Mouse (Mus musculus): ENCODE measurements at regions not wholly inside any gene's neighbourhood (a gene's known extent, or its start where the extent isn't known, plus 50 kb on each side); places are given as distances from the start of the nearest gene placed in this dataset.

DNA sequence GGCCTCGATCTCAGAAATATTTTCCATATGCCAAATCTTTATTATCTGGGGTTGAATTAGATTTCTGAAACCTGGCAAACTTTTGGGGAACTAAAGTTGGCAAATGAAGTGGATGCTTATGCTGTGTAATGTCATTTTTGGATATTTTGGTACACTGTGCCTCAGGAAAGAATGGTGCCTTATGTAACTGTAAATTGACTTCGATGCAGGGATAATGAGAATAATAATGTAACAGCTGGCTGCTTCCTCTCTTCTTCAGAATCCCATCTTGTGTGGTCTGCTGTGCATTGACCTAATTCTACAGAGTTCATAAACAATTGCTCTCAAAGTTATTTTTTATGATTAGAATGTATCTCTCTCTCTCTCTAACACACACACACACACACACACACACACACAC lies 545.6 kb downstream of the Tfap2b start:
- DNase-seq (ENCODE audit: low read depth, low spot score), result no peak

DNA sequence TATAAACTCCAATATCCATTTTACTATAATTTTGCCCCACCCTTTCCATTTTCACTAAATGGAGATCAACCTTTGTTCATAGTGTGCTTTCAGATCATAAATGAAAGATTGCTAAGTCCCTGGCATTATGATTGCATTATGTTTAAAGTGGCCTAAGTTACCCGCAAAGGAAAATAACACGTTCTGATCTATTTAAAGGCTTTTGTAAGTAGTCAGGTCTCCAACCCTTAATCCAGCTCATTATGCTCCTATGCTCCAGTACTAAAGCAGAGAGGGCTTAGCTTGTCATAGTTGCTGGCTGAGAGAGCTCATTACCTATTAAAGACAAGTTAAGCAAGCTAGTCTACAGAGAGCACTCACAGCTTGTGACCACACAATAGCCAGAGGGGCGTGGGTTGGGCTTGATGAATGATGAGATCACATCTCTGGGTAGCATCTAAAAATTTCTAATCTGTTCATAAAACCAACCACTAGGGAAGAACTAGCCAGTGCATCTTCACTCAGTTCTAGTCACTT lies 549.3 kb downstream of the Tfap2b start:
- DNase-seq (ENCODE audit: low read depth, low spot score), result no peak

GRCm38 (mm10) chr1:19766879-19767278 lies 558.2 kb downstream of the Tfap2b start:
- DNase-seq (ENCODE audit: low read depth, low spot score), result no peak

GRCm38 (mm10) chr1:19772266-19772665 lies 563.6 kb downstream of the Tfap2b start:
- DNase-seq (ENCODE audit: low read depth, low spot score), result no peak

GRCm38 (mm10) chr1:19774502-19774901 lies 565.8 kb downstream of the Tfap2b start:
- DNase-seq (ENCODE audit: low read depth, low spot score), result no peak

- DNase-seq (ENCODE audit: low read depth, low spot score), result no peak
These were observed 568.8 kb downstream of the Tfap2b start for GRCm38 (mm10) chr1:19777542-19777941.

GRCm38 (mm10) chr1:19786971-19787370 lies 578.3 kb downstream of the Tfap2b start:
- no peak for DNase-seq (ENCODE audit: low read depth, low spot score)

- no peak for DNase-seq (ENCODE audit: low read depth, low spot score)
These were observed 585.4 kb downstream of the Tfap2b start for GRCm38 (mm10) chr1:19794124-19794523.

DNA sequence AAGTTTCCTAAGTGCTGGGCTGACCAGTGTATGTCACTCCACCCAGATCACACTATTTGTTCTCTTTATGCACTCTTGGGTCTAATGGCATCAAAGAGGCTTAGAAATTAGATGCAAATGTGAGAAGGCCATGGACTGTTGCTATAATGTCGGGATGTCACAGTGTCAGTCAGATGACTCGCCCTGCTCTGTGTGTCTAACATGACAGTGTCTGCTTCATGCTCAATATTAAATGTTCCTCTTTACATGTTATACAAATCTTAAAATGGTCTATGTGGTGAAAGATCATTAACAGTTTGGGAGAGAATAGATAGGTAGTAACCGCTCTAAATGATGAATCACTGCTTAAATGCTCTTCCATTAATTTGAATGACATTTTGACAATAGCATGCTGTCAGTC lies 617.2 kb downstream of the Tfap2b start:
- no peak for DNase-seq (ENCODE audit: low read depth, low spot score)

- DNase-seq (ENCODE audit: low read depth, low spot score), result no peak
These were observed 618.0 kb downstream of the Tfap2b start for GRCm38 (mm10) chr1:19826455-19827366.

DNA sequence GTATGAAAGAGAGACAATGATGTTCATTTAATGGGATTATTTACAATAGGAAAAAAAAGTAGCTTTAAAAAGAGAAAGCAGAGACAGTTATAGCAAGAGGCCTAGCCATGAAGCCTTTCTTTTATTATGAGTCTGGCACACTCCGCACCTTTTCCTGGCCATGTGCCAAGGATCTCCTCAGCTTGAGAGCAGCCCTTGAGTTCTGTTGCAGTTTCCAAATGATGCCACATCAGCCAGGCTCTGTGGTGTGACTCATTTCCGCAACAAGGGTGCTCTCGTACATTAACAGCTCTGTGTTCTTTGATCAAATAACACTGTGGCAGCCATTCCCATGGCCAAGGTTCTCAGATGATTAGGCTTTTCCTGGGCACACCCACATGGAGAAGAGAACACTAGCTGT lies 641.2 kb downstream of the Tfap2b start:
- DNase-seq (ENCODE audit: low read depth, low spot score), result peak; percentile 18

DNA sequence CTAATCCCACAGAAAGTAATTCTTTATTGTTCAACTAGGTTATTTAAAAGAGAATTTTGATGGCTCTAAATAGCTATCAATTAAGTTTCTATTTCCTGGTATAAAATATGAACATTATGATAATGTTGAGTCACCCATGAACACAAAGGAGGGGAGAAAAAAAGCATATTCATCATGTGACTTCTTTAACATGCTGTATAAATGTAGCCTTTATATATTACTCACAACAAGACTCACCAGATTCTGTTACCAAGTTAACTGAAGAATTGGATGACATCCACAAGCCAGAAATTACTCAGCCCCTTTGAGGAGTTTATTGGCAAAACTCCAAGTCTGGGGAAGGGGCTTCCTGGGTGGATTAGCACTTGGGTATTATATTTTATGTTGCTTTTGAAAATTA lies 648.5 kb downstream of the Tfap2b start:
- DNase-seq (ENCODE audit: low read depth, low spot score), result no peak

GRCm38 (mm10) chr1:19868478-19868877 lies 659.8 kb downstream of the Tfap2b start:
- no peak for DNase-seq (ENCODE audit: low read depth, low spot score)

- DNase-seq (ENCODE audit: low read depth, low spot score), result no peak
These were observed 672.5 kb downstream of the Tfap2b start for GRCm38 (mm10) chr1:19881193-19881592.

DNA sequence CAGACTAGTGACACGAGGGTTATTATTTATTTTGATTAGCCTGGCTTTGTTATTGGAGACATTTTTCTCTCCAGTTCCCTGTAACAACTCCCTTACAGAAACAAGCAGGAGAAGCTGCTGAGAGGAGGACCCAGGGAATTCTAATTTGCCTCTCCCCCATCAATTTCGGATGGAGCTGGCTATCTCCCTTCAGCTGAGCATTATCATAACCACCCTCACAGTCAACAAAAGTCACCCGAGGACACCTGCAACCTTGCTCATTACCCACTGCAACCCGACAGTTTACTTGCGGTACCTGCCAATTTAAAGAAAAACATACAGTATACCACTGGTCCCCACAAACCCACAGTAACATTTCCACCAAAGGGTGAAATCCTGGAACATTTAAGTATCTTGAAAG lies 690.7 kb downstream of the Tfap2b start:
- no peak for DNase-seq (ENCODE audit: low read depth, low spot score)

GRCm38 (mm10) chr1:19899889-19900310 lies 691.2 kb downstream of the Tfap2b start:
- no peak for DNase-seq (ENCODE audit: low read depth, low spot score)

- DNase-seq (ENCODE audit: low read depth, low spot score), result no peak
These were observed 692.3 kb downstream of the Tfap2b start for GRCm38 (mm10) chr1:19900983-19901531.

- no peak for DNase-seq (ENCODE audit: low read depth, low spot score)
These were observed 703.6 kb downstream of the Tfap2b start for GRCm38 (mm10) chr1:19912194-19912846.

- no peak for DNase-seq (ENCODE audit: low read depth, low spot score)
These were observed 699.1 kb downstream of the Pkhd1 start for GRCm38 (mm10) chr1:19918762-19919161.

- no peak for DNase-seq (ENCODE audit: low read depth, low spot score)
These were observed 690.7 kb downstream of the Pkhd1 start for GRCm38 (mm10) chr1:19927192-19927591.

GRCm38 (mm10) chr1:19927736-19928327 lies 690.0 kb downstream of the Pkhd1 start:
- DNase-seq (ENCODE audit: low read depth, low spot score), result no peak
